Mouse (Mus musculus) midbrain, embryonic 13.5 days (tissue): Measurements from ENCODE around the gene Smpd3. TPM values are rescaled to one million over a fixed set of nuclear protein-coding genes. Genes with fewer than 3 reads are reported as not detected.

Source experiments
- ATAC-seq: fragments of 200-750 bp; cut with Nextera tagmentation; 2 replicates; pipeline ENCODE4 v1.8.0; 2017; ENCODE audit warnings: mild to moderate bottlenecking, moderate TSS enrichment, moderate library complexity
- H3K27ac ChIP-seq: fragments of 300-500 bp; sonication (generic); 2 replicates; pipeline ENCODE4 v1.5.1; 2015; ENCODE audit warnings: inconsistent platforms, mild to moderate bottlenecking, moderate library complexity
- H3K27me3 ChIP-seq: fragments of 300-500 bp; sonication (generic); 2 replicates; pipeline ENCODE4 v1.6.1; 2015; ENCODE audit warnings: mild to moderate bottlenecking, inconsistent platforms
- H3K36me3 ChIP-seq: fragments of 300-500 bp; sonication (generic); 2 replicates; pipeline ENCODE4 v1.6.1; 2015; ENCODE audit warnings: mild to moderate bottlenecking, inconsistent platforms
- H3K4me1 ChIP-seq: fragments of 300-500 bp; sonication (generic); replicated peaks from 2 replicates; pipeline ENCODE4 v1.6.1; 2015; ENCODE audit warnings: inconsistent platforms
- H3K4me2 ChIP-seq: fragments of 300-500 bp; sonication (generic); replicated peaks from 2 replicates; pipeline ENCODE4 v1.6.1; 2015; ENCODE audit warnings: moderate library complexity, mild to moderate bottlenecking, inconsistent platforms
- H3K4me3 ChIP-seq: fragments of 300-500 bp; sonication (generic); replicated peaks from 2 replicates; pipeline ENCODE4 v1.5.1; 2015; ENCODE audit warnings: mild to moderate bottlenecking, inconsistent platforms
- H3K9ac ChIP-seq: fragments of 300-500 bp; sonication (generic); replicated peaks from 2 replicates; pipeline ENCODE4 v1.6.1; 2015; ENCODE audit warnings: mild to moderate bottlenecking, inconsistent platforms
- H3K9me3 ChIP-seq: fragments of 300-500 bp; sonication (generic); 2 replicates; pipeline ENCODE4 v1.6.1; 2016; ENCODE audit warnings: mild to moderate bottlenecking, inconsistent platforms
- WGBS: fragments of 180-500 bp; shearing (Covaris S2); methylation state at CpG from one replicate; pipeline ENCODE4 v1.1.7; 2015; 5-methylcytosine and 5-hydroxymethylcytosine counted together
- polyA plus RNA-seq: library from polyadenylated mRNA; unstranded; fragments of >200 nt; fragmentation: Nextera tagmentation; extraction: Ambion mirVana; gene quantifications from 2 replicates; pipeline ENCODE4 v1.2.1, GENCODE M21; 2015

Smpd3 gene
- polyA plus RNA-seq, 1 experiment from 2014 or later = 45.3 TPM

DNA sequence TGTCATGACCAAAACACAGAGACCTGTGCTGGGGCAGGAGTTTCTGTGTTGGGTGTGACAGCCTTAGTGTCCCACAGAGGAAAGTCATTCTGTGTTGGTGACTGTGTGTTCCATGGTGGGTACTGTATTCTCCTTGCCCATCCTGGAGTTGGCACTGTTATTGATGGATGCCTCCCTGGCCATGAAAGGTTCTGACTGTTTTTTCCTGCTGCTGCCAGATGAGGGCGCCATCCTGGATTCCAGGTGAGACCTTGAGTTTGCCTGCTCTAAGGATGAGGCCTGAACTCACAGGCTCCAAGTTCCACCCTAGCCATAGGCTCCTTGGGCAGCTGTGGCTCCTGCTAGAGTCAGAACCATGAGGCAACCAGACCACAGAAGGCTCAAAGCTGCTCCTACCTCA lies 79.6 kb downstream of the Smpd3 start:
- H3K36me3 ChIP-seq = peaks cover 87% of the 10 kb centered on the region
- no peaks in the 10 kb centered on the region for H3K27me3 ChIP-seq
- no peak overlapping the region for H3K4me3 ChIP-seq
- H3K9me3 ChIP-seq = no peaks in the 10 kb centered on the region
- WGBS = 27% methylated on average over 1 of the region's 1 CpGs
- no peak overlapping the region for H3K4me2 ChIP-seq
- H3K27ac ChIP-seq = no peak overlapping the region
- no peak for ATAC-seq
- H3K9ac ChIP-seq = no peak overlapping the region
- peaks cover 17% of the 10 kb centered on the region; the same call in 1 of the 2 replicates for H3K4me1 ChIP-seq

DNA sequence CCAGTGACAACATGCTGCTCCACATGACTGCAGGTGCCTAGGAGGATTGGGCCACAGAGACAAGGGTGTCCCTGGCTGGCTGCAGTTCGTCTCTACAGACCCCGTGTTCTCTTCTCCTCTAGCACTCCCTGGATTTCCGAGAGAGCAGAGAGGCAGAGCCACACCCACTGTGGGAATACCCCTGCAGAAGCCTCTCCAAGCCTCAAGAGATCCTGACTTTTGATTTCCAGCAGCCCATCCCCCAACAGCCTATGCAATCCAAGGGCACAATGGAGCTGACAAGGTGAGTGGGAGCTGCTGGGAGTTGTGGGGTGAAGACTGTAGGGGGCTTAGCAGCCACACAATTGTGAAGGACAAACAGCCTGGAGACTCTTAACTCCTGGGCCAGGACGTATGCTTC lies 87.6 kb downstream of the Smpd3 start:
- Histone ChIP-seq H3K4me3 (no peak overlapping the region), H3K4me2 (no peak overlapping the region), H3K9ac (no peak overlapping the region), H3K4me1 (peaks cover 10% of the 10 kb centered on the region), H3K27me3 (no peaks in the 10 kb centered on the region), H3K36me3 (peaks cover 91% of the 10 kb centered on the region), H3K9me3 (no peaks in the 10 kb centered on the region), H3K27ac (peak overlapping the region; percentile 11; the same call in 1 of the 2 replicates)
- 63% methylated on average over 4 of the region's 4 CpGs for WGBS
- no peak for ATAC-seq

DNA sequence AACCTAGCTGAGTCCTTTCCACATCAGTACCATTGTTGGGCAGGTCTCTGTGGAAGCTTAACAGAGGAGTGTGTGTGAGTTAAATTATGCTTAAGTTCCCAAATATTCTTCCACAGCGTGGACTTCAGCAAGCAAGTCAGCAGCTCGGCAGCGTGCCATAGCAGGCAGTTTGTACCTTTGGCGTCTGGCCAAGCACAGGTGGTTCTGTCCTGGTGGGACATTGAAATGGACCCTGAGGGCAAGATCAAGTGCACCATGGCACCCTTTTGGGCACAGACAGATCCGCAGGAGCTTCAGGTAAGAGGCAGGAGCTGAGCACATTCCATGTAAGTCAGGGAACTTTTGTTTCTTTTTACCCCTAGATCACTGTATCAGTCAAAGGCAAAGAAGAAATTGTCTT lies 100.7 kb downstream of the Smpd3 start:
- no peak for ATAC-seq
- no peak overlapping the region for H3K4me3 ChIP-seq
- H3K9me3 ChIP-seq = no peaks in the 10 kb centered on the region
- no peaks in the 10 kb centered on the region for H3K27me3 ChIP-seq
- peaks cover 77% of the 10 kb centered on the region for H3K36me3 ChIP-seq
- 93% methylated on average over 5 of the region's 5 CpGs for WGBS
- H3K27ac ChIP-seq = no peak overlapping the region
- no peaks in the 10 kb centered on the region for H3K4me1 ChIP-seq
- H3K4me2 ChIP-seq = no peak overlapping the region
- H3K9ac ChIP-seq = no peak overlapping the region

DNA sequence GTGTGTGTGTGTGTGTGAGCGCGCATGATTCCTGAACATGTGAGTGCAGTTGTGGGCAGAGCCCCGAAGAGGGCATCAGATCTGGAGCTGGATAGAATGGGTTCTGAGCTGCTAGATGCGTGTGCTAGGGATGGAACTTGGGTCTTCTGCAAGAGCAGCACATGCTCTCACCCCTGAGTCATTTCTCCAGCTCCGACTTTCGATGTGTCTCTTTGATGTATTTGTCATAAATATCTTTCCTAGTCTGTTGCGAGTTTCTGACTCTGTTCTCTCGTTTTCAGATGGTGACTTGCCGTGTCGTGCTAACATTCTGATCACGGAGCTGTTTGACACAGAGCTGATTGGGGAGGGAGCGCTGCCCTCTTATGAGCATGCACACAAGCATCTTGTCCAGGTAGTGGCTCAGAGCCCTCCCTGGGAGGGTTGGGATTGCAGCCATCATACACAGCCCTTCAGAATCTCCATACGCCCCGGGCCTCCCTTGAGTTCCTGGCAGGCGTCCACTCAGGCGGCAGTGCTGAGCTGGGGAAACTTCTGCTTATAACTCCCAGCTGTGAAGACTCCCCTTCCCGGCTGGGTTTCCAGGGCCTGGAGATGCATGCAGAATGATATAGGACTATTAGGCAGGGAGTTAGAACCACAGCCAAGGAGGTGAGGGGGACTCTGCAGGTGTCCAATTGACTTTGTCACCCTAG lies 103.1 kb downstream of the Smpd3 start:
- 96% methylated on average over 17 of the region's 17 CpGs for WGBS
- no peak overlapping the region for H3K9ac ChIP-seq
- no peak overlapping the region for H3K27ac ChIP-seq
- no peaks in the 10 kb centered on the region for H3K9me3 ChIP-seq
- H3K36me3 ChIP-seq = peaks cover 76% of the 10 kb centered on the region
- no peak overlapping the region for H3K4me3 ChIP-seq
- H3K4me2 ChIP-seq = no peak overlapping the region
- no peaks in the 10 kb centered on the region for H3K27me3 ChIP-seq
- no peaks in the 10 kb centered on the region for H3K4me1 ChIP-seq
- ATAC-seq = no peak

DNA sequence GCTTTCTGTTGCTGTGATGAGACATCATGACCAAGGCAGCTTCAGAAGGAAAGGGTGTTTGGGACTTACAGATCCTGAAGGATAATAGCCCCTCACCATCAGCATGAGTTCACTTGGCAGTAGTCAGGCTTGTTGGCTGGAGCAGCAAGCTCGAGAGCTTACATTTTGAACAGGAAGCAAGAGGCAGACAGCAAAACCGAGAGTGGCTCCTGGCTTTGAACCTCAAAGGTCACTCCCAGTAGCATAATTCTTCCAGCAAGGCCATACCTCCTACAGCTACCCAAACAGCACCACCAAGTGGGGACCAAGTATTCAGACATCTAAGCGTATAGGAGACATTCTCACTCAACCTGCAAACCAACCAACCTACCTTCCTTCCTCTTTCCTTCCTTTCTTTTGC lies 105.0 kb downstream of the Smpd3 start:
- Histone ChIP-seq H3K27me3 (no peaks in the 10 kb centered on the region), H3K27ac (no peak overlapping the region), H3K9me3 (no peaks in the 10 kb centered on the region), H3K4me1 (no peaks in the 10 kb centered on the region), H3K4me3 (no peak overlapping the region), H3K4me2 (no peak overlapping the region), H3K36me3 (peaks cover 81% of the 10 kb centered on the region), H3K9ac (no peak overlapping the region)
- 92% methylated on average over 3 of the region's 3 CpGs for WGBS
- ATAC-seq = no peak

DNA sequence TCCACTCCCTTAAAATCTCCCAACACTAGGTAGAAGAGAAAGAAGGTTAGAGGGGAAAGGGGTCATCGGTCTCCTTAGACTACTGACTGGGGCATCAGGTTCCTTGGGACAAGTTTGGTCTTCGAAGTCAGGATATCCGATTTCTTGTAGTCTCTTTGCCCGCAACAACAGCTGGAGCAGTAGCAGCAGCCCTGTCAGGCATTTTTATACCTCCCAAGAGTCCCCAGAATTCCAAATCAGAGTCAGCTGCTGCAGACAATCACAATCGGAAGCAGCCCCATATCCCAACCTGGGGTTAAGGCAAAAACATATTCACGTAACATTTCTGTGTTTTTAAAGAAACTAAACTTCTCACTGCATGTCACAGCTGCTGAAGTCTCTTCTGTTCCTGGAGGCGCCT lies 106.3 kb downstream of the Smpd3 start:
- Histone ChIP-seq H3K9ac (no peak overlapping the region), H3K4me2 (no peak overlapping the region), H3K4me3 (no peak overlapping the region), H3K36me3 (peaks cover 73% of the 10 kb centered on the region), H3K9me3 (no peaks in the 10 kb centered on the region), H3K27ac (no peak overlapping the region), H3K27me3 (no peaks in the 10 kb centered on the region), H3K4me1 (no peaks in the 10 kb centered on the region)
- ATAC-seq = no peak
- 97% methylated on average over 7 of the region's 7 CpGs for WGBS

DNA sequence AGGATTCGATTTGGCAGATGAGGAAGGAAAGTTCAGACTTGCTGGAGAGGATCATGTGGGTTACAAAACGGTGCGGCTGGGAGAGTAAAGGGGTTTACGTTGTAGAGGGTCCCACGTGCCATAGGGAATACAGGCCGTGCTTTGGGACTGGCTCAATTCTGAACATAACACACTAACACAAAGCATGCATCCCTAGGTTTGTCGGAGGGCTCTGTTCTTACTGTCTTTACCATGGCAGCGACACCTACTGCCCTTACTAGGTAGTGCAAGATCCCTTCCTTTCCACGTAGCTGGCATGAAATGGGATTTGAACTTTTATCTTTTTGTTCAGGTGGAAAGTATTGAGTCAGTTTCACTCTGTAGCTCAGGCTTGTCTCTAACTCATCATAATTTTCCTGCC lies 111.2 kb downstream of the Smpd3 start:
- peaks cover 67% of the 10 kb centered on the region for H3K36me3 ChIP-seq
- H3K27ac ChIP-seq = no peak overlapping the region
- H3K4me1 ChIP-seq = no peaks in the 10 kb centered on the region
- no peaks in the 10 kb centered on the region for H3K27me3 ChIP-seq
- H3K9me3 ChIP-seq = no peaks in the 10 kb centered on the region
- no peak overlapping the region for H3K4me3 ChIP-seq
- ATAC-seq = no peak
- 46% methylated on average over 9 of the region's 9 CpGs for WGBS
- no peak overlapping the region for H3K4me2 ChIP-seq
- H3K9ac ChIP-seq = no peak overlapping the region

DNA sequence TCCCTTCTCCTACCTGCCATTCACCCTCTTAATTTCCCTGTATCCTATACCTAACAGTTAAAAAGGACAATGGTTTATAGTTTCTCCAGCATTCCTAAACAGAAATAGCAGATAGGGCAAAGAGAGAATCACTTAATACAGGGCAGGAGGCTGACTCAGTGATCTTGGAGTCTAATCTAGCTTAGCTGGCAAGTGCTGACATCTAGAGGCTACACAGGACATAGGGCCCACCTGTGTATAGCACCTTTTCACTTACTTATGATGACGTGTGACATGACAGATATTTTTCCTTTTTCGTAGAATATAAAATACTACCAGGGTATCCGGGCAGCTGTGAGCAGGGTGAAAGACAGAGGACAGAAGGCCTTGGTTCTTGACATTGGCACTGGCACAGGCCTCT lies 118.2 kb downstream of the Smpd3 start:
- H3K9ac ChIP-seq = no peak overlapping the region
- peaks cover 78% of the 10 kb centered on the region for H3K36me3 ChIP-seq
- ATAC-seq = no peak
- no peaks in the 10 kb centered on the region for H3K27me3 ChIP-seq
- H3K4me3 ChIP-seq = no peak overlapping the region
- H3K4me1 ChIP-seq = no peaks in the 10 kb centered on the region
- H3K9me3 ChIP-seq = no peaks in the 10 kb centered on the region
- 87% methylated on average over 3 of the region's 3 CpGs for WGBS
- H3K27ac ChIP-seq = no peak overlapping the region
- no peak overlapping the region for H3K4me2 ChIP-seq

DNA sequence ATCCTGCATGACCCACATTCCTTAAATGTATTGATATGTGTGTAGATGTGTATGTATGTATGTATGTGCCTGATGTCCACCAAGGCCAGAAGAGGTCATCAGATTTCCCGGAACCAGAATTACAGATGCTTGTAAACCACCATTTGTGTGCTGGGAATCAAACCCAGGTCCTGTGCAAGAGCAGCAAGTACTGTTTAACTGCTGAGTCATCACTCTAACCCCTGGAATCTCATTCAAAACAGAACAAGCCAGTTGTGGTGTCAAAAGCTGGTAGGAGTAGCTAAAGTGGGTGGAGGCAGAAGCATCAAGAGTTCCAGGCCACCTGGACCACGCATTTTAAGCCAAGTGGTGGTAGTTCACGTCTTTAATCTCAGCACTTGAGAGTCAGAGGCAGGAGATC lies 123.8 kb downstream of the Smpd3 start:
- Histone ChIP-seq H3K9ac (no peak overlapping the region), H3K4me3 (no peak overlapping the region), H3K27ac (no peak overlapping the region), H3K27me3 (no peaks in the 10 kb centered on the region), H3K4me1 (peaks cover 17% of the 10 kb centered on the region), H3K9me3 (no peaks in the 10 kb centered on the region), H3K4me2 (no peak overlapping the region), H3K36me3 (peaks cover 52% of the 10 kb centered on the region)
- ATAC-seq = no peak
- 92% methylated on average over 3 of the region's 3 CpGs for WGBS

DNA sequence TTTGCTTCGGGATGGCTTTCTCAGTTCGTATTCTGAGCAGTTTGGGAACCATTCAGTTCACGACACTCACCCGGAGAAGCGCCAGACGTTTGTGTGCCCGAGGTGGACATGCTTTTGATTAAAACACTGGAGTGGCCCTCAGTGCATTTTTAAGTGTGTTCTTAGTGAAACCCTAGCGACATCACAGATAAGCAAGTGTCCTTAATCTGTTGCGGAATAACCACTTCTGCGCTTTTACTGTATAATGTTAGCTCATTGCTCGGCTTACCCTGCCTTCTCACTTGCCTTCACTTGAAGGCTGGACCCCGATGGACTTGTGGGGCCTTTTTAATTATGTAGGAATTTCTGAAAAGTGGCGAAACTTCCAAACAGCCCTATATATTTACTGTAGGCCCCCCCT lies 126.4 kb downstream of the Smpd3 start:
- peak overlapping the region; percentile 89 for H3K4me2 ChIP-seq
- peaks cover 52% of the 10 kb centered on the region for H3K36me3 ChIP-seq
- peak overlapping the region; percentile 86 for H3K4me3 ChIP-seq
- 6% methylated on average over 13 of the region's 13 CpGs for WGBS
- no peak for ATAC-seq
- H3K27me3 ChIP-seq = no peaks in the 10 kb centered on the region
- H3K4me1 ChIP-seq = peaks cover 21% of the 10 kb centered on the region
- peak overlapping the region; percentile 95 for H3K9ac ChIP-seq
- no peaks in the 10 kb centered on the region for H3K9me3 ChIP-seq
- peak overlapping the region; percentile 95 for H3K27ac ChIP-seq

DNA sequence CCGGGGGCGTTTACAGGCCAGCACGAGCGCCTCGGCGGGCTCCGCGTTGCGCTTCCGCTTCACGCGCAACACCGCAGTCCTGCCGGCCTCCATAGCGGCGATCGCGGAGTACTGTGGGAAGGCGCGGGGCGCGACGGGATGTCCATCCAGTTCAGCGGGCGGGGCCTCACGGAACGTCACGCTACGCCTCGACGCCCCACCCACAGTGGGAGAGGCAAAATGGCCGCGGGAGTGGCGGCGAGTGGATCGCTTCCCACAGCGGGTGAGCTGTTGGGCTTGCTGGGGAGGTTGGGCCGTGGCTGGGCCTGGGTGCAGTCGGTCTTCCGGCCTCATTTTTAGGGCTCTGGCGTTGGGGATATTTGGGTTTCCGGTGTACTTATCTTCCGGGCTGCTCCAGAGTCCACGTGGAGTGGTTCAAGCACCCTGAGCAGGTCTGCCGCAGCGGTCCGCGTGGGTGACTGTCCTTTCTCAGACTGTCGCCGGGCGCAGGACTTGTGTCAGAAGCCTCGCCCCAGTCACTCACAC lies 126.9 kb downstream of the Smpd3 start, which contains the start of the genes Slc7a6os and Prmt7:
Gene Slc7a6os (minus strand): TSS at position 115 of the 525 bp plus-strand sequence.
Gene Prmt7 (plus strand): TSS at position 116 of the 525 bp plus-strand sequence.
- peaks cover 21% of the 10 kb centered on the region for H3K4me1 ChIP-seq
- no peaks in the 10 kb centered on the region for H3K9me3 ChIP-seq
- peaks cover 48% of the 10 kb centered on the region for H3K36me3 ChIP-seq
- peak; percentile 98 for ATAC-seq
- peak within 1 kb of the TSS; percentile 86 for H3K4me3 ChIP-seq
- peak within 1 kb of the TSS; percentile 89 for H3K4me2 ChIP-seq
- peak within 1 kb of the TSS; percentile 95 for H3K9ac ChIP-seq
- no peaks in the 10 kb centered on the region for H3K27me3 ChIP-seq
- H3K27ac ChIP-seq = peak within 1 kb of the TSS; percentile 95
- under 1% methylated on average over 52 of the region's 52 CpGs for WGBS

DNA sequence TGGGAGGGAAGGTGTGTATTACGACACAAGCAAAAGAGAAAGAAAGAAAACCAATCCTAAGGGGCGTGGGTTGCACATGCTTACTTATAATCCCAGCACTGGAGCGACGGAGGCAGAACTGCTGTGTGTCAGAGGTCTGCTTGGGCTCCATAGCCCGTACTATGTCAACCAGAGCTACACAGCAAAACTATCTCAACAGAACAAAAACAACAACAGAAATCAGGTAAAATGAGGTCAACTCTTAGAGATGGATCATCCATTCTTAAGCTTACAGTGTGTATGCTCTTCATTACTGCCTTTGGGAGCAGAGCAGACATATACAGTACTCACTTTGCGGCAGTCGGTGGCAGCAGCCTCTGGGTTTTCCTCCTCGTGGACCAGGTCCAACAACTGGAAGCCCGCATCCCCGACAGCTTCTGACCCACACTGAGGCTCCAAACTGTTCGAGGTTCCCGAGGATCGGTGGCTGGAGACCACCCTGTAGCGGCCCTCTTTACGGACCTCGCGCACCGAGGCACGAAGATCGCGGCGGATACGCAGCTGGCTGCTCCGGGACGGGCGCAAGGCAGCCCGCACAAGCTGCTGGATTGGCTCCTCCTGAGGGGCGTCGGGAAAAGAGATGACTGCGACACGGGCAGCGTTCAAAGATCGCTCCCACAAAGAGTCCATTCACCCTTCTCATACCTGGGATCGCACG lies 127.6 kb downstream of the Smpd3 start:
- under 1% methylated on average over 35 of the region's 35 CpGs for WGBS
- H3K27ac ChIP-seq = peak overlapping the region; percentile 95
- H3K9me3 ChIP-seq = no peaks in the 10 kb centered on the region
- H3K4me3 ChIP-seq = peak overlapping the region; percentile 86
- peak overlapping the region; percentile 95 for H3K9ac ChIP-seq
- H3K27me3 ChIP-seq = no peaks in the 10 kb centered on the region
- peaks cover 21% of the 10 kb centered on the region for H3K4me1 ChIP-seq
- H3K36me3 ChIP-seq = peaks cover 48% of the 10 kb centered on the region
- peak; percentile 84 for ATAC-seq
- H3K4me2 ChIP-seq = peak overlapping the region; percentile 89
